Mouse (Mus musculus): ENCODE results near the gene Col6a1.

Col6a1 gene

DNA sequence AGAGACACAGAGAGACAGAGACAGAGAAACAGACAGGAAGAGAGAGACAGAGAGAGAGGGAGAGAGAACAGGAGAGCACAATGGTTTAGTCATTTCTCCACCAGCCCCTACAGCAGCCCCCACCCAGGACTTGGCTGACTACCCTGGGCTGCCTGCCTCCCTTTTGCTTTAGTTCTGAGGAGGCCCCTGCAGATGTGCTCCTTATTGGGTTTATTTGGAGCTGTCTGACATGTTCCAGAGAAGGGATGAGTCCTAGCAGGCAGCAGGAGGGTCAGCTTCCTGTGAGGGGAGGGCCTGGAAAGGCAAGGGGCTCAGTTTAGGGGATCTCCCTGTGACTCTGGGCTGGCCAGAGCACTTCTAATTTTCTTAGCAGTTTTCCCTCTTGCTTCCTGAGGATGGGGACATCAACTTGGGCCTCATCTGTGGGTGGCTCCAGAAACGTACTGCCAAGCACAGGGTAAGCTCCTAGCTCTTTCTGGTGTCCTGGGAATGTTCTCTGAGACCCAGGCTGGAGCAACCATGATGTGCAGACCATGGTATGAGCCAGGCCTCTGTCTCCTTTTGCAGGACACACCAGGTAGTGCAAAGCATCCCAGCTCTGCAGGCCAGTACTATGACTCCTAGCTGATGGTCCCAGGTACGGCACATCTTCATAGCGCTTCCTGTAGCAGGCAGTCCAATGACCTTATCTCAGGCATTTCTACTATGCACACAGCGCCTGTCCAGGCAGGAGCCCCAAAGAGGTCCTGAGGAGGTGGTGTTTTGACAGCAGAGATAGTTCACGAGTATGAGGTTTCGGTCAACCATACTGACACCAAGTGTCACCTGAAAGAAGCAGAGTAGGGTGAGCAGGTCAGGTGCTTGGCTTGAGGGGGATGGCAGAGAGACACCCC is 45.0 kb downstream of the Col6a1 start:
- intact Hi-C loops (cut with DNase I): no loop called here

DNA sequence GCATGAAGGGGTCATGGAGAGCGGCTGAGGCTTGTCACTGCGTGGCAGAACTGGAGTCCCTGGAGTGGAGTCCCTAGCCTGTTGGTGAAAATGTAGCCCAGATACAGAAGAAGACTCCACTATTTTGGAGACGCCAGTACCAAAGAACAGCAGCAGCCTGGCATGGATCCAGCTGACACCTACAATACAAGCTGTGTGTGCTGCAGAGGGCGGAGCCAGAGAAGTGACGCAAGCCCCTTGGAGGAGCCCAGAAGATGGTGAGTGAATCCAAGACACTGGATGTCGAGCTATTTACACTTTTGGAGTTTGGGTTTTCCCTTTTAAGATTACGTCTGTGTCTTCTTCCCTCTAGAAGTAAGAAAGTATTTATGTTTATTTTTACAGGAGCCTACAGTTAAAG is 47.8 kb downstream of the Col6a1 start:
- intact Hi-C loops (cut with DNase I): no loop called here

DNA sequence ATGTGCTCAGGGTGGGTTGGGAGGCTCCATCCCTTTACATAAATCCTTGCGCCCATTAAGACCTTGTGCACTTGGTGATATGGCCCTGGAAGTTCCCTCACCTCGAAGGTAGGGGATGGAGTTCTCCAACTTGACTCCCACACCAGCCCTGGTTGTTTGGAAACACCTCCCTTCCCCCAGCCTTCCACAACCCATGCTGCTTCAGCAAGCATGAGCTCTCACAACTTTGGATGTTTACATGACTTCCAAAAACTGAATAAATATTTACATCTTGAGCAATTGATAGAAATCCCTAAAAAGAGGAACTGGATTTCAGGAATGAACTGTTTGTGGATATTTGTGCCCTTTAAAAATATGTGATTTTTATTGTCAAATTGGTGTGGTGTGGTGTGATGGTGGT is 50.7 kb downstream of the Col6a1 start:
- intact Hi-C loops (cut with DNase I): no loop called here

DNA sequence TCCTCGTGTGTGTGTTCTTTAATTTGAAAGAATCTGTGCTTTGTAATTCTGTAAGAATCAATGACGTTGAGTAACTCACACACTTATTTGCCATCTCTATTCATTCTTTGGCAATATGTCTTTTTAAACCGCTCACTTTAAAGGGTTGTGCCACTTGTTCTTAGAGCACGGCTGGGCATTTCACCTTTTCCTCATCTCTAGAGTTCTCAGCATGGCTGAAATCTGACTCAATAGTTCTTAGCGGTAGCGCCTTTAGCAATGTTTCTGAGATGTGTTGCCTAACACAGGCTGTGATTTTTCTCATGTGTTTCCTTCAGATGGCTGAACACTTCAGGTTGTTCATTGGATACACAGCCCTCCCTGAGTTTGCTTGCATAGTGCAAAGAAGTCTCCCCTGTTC is 51.4 kb downstream of the Col6a1 start:
- intact Hi-C loops (cut with DNase I): no loop called here

DNA sequence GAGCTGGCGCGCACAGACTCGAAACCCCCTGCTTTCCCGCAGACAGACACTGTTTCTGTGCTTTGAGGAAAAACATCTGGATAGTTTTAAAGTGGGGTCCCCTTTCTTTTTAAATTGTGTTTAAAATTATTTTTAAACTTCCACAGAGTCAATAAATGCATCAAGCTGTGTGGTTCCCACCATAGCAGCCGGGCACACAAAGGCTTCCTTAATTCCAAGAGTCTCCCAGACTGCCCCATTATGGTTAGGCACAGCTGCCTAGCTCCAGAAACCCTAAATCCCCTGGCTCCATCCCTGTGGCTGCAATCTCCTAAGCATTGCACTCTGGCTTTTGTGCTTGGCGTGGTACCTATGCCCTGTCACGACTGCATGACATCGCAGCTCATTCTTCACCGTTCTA is 54.0 kb downstream of the Col6a1 start:
- intact Hi-C loops (cut with DNase I): no loop called here

DNA sequence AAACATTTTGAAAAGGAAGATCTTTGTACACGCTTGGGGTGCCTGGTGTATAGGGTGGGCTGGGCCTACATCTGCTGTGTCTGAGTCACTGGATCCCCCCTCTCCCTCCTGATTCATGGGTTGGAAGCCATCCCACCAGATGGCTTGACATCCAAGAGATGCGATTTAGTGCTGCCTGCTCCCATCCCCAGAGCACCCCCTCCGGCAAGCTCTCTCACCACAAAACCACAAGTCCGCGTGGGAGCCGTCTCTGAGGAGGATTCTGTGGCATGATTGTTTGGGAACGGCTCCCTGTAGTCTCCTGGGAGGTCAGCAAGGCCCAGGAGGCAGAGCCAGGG is 57.1 kb downstream of the Col6a1 start:
- intact Hi-C loops (cut with DNase I): no loop called here

DNA sequence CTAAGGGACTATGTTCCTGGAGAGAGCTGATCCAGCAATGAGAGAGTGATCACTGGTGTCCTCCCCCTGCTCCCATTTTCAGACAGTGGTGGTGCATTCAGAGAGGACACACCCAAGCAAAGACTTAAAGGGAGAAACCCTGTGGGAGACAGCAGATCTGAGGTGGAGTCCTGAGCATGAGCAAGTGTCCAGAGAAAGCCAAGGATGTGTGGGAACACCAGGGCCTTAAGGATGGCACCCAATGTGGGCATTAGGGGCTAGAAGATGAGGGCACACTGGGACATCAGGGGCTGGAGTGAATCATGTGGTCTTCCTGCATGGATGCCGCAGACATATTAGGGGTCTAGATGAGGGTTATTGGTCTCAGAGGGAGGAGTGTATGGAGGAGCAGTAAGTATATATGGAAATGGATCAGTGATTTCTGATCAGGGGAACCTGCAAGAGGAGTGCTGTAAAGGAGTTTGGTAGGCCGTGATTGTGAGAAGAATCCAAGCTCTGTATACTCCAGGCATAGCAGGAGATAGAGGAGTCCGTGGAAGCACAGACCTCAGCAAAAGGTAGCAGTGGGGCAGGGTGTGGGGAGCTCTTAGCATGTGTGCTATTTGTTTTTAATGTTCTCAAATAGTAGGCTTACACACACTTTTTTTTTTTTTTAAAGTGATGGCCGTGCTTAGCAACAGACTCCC is 57.6 kb downstream of the Col6a1 start:
- intact Hi-C loops (cut with DNase I): no loop called here

DNA sequence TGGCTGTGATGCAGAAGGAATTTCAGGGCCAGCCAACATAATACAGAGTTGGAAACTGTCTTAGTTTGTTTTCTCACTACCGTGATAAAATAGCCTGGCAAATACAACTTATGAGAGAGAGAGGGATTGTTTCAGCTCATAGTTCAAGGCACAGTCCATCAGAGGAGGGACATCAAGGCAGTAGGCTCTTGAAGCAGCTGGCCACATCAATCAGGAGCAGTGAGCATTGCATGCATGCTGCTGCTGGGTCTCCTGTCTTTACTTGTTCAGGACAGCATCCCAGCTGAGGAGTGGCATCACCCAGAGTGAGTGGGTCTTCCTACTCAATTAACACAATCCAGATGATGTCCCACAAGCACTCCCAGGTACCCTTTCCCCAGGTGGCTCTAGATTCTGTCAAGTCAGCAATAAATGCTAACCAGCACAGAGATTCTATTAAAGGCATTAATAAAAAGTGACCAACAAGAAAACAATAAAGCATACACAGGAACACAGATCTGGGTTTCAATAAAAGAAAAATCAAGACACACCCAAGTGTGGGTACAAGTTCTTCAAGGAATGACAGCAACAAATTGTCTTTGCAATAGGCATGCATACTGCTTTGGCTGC is 58.7 kb downstream of the Col6a1 start:
- intact Hi-C loops (cut with DNase I): no loop called here

DNA sequence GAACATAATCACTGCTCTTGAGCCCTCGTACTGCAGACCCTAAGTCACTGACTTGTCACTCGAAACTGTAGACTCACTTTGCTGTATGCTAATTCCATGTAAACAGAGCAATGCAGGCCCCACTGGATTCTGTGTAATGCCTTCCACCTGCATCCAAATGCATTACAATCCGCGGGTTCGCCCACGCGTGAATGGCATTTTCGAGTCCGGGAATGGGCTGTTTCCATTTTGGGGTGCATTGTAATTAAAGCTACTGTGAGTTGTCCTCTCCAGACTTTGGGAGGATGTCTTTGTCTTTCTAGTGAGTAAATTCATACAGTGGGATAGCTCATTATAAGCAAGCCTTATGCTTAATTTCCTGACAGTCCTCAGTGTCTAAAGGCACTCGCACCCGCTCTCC is 60.4 kb downstream of the Col6a1 start:
- intact Hi-C loops (cut with DNase I): no loop called here

DNA sequence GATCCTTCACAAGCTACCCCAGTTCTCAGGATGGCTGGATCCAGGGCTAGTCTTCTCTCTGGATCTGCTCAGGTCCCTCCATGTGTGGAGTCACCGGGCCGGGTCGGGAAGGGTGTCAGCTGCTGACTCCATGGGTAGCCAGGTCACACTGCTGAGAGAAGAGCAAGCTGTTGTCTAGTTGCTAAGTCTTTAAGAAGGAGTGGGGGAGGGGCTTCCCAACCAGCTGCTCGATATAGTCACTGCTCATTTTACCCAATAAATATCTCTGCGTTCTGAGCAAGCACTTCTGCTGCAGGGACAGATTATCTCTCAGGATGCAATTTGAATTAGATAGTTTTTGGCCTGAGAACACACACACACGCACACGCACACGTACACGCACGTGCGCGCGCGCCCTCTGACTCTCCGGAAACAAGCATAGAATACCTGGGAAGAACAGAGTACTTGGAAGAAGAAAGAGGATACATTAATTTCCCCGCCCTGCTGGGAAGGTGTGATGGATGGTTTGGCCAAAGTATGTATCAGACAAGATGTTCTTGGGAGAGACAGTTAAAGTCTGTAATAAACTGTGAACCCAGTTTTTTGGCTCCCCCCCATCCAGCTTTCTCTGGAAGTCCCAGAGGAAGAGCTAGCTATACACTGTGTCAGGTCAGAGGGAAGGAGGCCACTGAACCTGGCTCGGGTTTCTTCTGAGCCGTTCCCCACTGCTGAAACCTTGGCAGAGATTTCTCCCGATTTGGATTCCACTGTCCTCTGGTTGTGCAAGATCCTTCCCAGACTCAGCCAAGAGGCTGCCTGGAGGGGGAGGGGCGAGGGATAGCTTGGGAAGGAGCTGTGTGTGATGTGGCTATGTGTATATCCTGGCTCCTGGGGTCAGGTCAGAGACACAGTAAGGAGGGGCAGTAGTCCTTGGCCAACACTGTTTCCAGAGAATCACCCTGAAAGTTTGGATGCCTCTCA is 61.5 kb downstream of the Col6a1 start:
- intact Hi-C loops (cut with DNase I): no loop called here
